8 mouse cellular contexts compared by ENCODE assay signal in genomic region chr10:42860159-42860911, GRCm38 (mm10). TPM values are rescaled to one million over a fixed set of nuclear protein-coding genes. Genes with fewer than 3 reads are reported as not detected.
A peak's percentile ranks its signal among the peaks of the same experiment; 100 is the strongest.
DNase-seq lines count a peak whose midpoint lies in the region; ATAC-seq lines count a peak whose summit lies in the region.

Gene Scml4 (plus strand): TSS chr10:42860370.

- no peak for ATAC-seq in heart, embryonic 16.5 days (replicated peaks; ENCODE audit: extremely low read depth, insufficient read depth, low FRiP score)
- ATAC-seq in megakaryocyte progenitor cell, adult 5-6 weeks (replicated peaks; ENCODE audit: poor library complexity), result peak; percentile 84

- H3K36me3 ChIP-seq in heart, embryonic 10.5 days, result no peaks in the 10 kb centered on the region
- no peaks in the 10 kb centered on the region for H3K36me3 ChIP-seq in heart, embryonic 16.5 days (ENCODE audit: control insufficient read depth, insufficient read depth)

- peaks cover 5% of the 10 kb centered on the region; the same call in 1 of the 2 replicates for H3K9me3 ChIP-seq in heart, embryonic 10.5 days
- peaks cover 7% of the 10 kb centered on the region for H3K9me3 ChIP-seq in heart, embryonic 16.5 days (replicated peaks; ENCODE audit: control insufficient read depth, low read length)

- H3K9ac ChIP-seq in heart, embryonic 16.5 days (ENCODE audit: low read length), result 0 out of 2 replicates have a peak within 1 kb of the TSS, but pooled peaks have one; percentile 9

- H3K27me3 ChIP-seq in heart, embryonic 10.5 days (ENCODE audit: insufficient read depth, poor library complexity, severe bottlenecking), result peaks cover 2% of the 10 kb centered on the region; the same call in 1 of the 2 replicates
- H3K27me3 ChIP-seq in heart, embryonic 16.5 days (ENCODE audit: control insufficient read depth, insufficient read depth, low read length), result no peaks in the 10 kb centered on the region

- H3K4me3 ChIP-seq in heart, embryonic 10.5 days, result no peak within 1 kb of the TSS
- H3K4me3 ChIP-seq in heart, embryonic 16.5 days (ENCODE audit: low read length), result peak within 1 kb of the TSS; percentile 23

- peaks cover 5% of the 10 kb centered on the region for H3K4me1 ChIP-seq in heart, embryonic 10.5 days
- peaks cover 5% of the 10 kb centered on the region; the same call in 1 of the 2 replicates for H3K4me1 ChIP-seq in heart, embryonic 16.5 days (ENCODE audit: control insufficient read depth, insufficient read depth, low read length)

- H3K4me2 ChIP-seq in heart, embryonic 16.5 days (ENCODE audit: low read depth, low read length), result peak within 1 kb of the TSS; percentile 29; the same call in 1 of the 2 replicates

- H3K27ac ChIP-seq in heart, embryonic 10.5 days, result no peak within 1 kb of the TSS
- H3K27ac ChIP-seq in heart, embryonic 16.5 days (ENCODE audit: low read length), result peak within 1 kb of the TSS; percentile 54; the same call in 1 of the 2 replicates

- 62% methylated on average over 17 of the region's 17 CpGs for WGBS in heart, embryonic 10.5 days
- WGBS in heart, embryonic 16.5 days, result 54% methylated on average over 17 of the region's 17 CpGs

- peak; percentile 53 to 64 for DNase-seq in heart, adult 18-20 months
- DNase-seq in heart, embryonic 10.5 days (ENCODE audit: low spot score), result no peak
- DNase-seq in c-Kit-positive CD71-positive TER-119-negative erythroid progenitor cells, embryonic 14.5 days (ENCODE audit: low read depth), result peak; percentile 27
- DNase-seq in left cerebral cortex, adult 11 months (ENCODE audit: low spot score), result peak; percentile 30
- DNase-seq in right cerebral cortex, postnatal 4 days, result peak; percentile 52
- DNase-seq in urinary bladder, postnatal 10 days (ENCODE audit: low spot score), result no peak

RNA-seq across cellular contexts. Expression of gene Scml4, which starts in this region (rescaled TPM):
- total RNA-seq in heart, adult 18-20 months (2021), result 1 to 10 TPM in 1 of 2 experiments, under 1 TPM in 1; 0.84 to 3.0 TPM
- 0.79 and 1.0 TPM in 2 replicates for polyA plus RNA-seq in heart, embryonic 10.5 days (2016; fragmentation: Nextera tagmentation; extraction: Ambion mirVana)
- polyA plus RNA-seq in heart, embryonic 16.5 days (2015; fragmentation: Nextera tagmentation; extraction: Ambion mirVana), result 1.2 and 2.0 TPM in 2 replicates
- total RNA-seq in megakaryocyte progenitor cell, adult 5-6 weeks (2015), result 0.17 and 0.47 TPM in 2 replicates
- 0.33 and 0.95 TPM in 2 replicates for total RNA-seq in megakaryocyte progenitor cell, adult 5-6 weeks (2017)

Comparison
In these comparisons a context has a peak if more than half of its experiments do, and no peak if none do; other contexts are left out.
1. DNase-seq: peak in heart, adult 18-20 months (2 of 2), c-Kit-positive CD71-positive TER-119-negative erythroid progenitor cells, embryonic 14.5 days (single experiment), left cerebral cortex, adult 11 months (single experiment) and right cerebral cortex, postnatal 4 days (single experiment); none in heart, embryonic 10.5 days (single experiment) and urinary bladder, postnatal 10 days (single experiment).
2. Peak in ATAC-seq in megakaryocyte progenitor cell, adult 5-6 weeks; RNA of the gene not detected or under 1 TPM.